Mouse (Mus musculus): ENCODE measurements around the gene Mycn.

Mycn gene

DNA sequence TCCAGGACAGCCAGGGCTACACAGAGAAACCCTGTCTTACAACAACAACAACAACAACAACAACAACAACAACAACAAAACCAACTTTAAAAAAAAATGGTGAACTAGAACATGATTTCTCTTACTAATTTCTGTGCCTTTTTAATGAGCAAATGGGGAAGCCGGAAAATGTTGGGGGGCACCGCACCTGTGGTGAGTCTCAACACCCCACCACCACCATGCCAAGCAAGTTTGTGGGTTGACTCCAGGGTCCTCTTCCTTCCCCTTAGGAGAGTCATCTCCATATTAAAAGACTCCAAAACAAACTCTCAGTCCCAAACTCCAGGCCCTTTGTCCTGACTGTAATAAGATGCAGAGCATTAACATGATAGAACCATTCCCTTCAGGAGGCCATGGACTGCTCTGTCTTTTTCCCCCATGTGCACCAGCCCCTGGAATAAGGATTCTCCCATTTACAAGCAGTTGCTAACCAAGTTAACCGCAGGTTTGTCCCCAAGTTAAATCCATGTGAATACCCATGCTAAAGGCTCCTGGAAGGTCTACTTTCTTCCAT, 14.7 kb downstream of the Mycn start:
- DNase-seq (ENCODE audit: low spot score in 2 of 2), result no peak

DNA sequence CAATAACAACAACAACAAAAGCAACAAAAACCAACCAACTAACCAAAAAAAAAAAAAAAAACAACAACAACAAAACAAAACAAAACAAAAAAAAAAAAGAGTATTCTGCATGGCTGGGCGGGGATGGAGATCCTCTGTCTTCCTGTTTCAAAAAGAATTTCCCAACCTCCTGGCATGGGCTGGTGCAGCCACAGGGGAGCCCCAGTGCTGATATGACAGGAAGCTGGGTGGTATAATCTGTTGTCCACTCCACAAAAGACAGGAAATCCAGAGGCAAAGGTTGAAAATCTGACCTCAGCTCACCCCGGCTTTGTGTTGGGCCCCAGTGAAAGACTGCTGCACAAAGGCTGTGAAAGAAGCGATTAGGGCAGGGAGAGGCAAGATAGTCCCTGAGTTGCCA, 17.3 kb downstream of the Mycn start:
- DNase-seq (ENCODE audit: low spot score in 2 of 2), result no peak

DNA sequence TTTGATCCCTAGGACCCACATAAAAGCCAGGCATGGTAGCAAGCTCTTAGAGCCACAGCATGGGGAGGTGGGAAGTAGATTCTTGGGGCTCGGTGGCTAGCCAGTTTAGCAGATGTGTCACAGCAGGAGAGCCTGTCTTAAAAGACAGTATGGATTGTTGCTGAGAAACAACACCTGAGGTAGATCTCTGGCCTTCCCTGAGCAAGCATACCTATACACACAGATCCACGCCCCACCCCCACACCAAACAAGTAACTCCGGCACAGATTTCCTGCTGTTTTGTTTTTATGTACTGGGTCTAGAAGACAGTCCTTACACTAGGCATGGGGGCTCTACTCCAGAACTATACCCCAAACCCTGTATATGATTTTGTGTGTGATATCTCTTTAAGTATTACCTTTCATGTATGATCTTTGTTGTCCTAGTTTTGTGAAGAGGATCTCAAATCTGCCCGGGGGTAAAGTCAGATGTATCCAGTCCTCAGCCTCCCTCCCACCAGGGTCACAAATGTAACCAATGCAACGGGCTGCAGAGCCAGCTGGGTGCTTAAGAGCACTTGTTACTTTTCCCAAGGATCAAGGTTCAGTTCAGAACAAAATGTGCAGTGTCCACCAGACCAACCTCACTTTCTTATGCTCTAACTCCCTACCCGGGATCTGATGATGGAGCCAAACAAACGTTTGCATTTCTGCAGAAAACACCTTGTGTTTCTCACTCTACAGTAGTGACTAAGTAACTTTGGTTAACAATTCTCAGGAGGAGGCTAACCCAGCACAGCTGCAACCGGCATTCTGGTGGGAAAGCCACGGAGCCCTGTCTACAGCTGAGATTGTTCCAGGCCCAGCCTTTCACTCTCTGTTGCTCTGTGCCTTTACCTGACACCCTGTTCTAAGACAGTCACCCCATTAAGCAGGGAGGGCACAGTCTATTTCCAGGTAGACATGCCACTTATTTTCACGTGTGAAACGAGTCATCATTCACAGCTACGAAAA, 21.3 kb downstream of the Mycn start:
- DNase-seq (ENCODE audit: low spot score in 2 of 2), result no peak

DNA sequence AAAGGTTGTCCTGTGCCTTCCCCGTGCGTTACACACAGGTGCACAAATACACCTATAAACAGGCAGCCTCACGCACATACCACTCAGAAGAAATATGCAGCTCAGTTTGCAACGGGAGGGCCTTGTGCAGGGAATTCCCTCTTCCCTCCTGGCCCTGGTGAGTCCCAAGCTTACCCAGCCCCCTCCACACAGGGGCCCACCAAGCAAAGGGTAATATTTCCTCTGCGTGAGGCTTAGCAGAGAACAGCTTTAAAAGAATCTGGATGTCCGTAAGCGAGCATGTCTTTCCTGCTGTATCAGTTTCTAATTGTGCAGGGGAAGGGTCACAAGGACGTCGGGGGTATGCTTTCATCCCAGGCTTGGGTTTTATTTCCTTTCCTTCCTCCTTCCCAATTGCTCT, 25.4 kb downstream of the Mycn start:
- no peak for DNase-seq (ENCODE audit: low spot score in 2 of 2)

DNA sequence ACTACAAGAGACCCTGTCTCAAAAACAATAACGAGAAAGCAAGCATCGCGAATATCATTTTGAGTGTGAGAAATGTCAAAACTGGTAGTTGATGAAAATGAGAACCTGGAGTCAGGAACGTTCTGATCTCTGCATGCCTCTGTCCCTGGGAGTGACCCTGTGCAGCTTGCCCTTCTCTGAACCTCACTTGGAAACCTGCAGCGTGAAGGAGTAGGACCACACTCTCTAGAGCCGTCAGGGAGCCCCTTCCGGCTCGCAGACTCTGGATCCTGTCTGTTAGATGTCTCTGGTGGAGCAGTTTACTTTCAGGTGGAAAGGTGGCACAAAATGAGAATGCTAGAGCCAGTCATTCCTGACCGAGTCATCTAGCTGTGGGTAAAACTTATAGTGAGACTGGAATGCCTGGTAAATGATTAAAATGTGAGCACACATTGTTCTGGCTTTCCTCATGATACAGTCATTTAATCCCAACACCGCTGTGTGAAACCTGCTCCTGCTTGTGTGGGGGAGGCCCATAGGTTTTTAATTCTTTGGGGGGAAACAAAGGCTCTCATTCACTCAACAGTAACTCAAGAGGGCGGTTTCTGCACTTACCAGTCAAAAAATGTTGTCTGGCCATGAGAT, 31.2 kb downstream of the Mycn start:
- no peak for DNase-seq (ENCODE audit: low spot score in 2 of 2)

DNA sequence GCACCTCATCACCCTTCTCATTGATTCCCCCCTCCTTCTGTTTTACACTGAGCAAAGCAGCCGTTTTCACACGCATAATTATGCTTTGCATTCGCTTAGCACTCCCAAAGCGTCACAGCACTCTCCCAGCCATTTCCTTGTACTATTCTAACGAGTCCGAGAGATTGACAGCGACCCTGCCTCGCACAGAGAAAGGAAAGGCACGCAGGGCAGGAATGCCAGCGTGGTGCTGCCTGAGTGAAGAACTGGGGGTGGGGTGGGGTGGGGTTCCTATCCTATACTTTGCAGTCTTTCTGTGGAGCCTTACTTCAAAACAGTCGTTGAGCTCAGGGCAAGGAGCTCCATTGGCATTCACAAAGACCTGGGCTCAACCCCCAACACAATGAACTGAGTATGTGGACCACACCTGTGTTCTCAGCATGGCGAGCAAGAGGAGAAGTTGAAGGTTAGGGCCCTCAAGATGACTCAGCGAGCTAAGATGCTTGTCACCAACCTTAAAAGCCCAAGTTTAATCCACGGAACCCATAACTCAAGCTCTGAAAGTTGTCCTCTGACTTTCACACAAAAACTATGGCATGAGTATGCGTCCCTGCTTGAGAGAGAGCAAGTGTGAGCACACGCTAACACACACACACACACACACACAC, 32.0 kb downstream of the Mycn start:
- no peak for DNase-seq (ENCODE audit: low spot score in 2 of 2)

DNA sequence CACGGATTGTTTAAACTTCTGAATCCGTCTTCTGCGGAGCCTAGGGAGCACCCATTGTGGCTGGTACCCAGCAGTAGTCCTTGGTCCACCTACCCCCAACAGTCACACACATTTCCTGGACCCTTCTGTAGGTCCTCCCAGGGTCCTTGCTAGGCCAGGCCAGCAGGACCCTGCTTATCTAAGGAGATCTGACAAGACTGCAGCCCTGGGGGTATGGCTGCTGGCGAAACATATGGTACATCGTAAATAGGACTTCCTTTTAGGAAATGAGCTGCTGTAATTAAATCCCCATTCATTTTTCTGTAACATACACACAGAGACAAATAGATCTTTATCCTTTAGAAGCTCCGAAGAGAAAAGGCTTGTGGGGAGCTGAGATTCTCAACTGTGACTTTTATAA, 34.9 kb downstream of the Mycn start:
- DNase-seq (ENCODE audit: low spot score in 2 of 2), result no peak

DNA sequence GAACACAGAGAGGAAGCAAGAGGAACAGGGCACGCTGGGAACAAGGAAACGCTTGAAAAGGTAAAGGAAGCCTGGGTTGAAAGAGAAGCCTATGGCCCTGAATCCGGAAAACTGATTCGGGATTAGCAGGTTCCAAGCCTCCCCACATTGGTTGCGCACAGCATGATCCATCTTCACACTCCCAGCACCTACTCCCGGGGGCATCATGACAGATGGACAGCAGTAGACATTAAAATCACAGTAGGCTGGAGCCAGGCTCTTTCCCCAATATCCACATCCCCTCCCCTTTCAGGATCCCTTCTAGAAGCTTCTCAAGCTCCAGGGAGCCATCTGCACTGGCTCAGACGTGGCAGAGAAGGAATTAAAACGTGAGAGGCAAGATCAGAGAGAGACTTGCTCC, 35.4 kb downstream of the Mycn start:
- DNase-seq (ENCODE audit: low spot score in 2 of 2), result no peak

DNA sequence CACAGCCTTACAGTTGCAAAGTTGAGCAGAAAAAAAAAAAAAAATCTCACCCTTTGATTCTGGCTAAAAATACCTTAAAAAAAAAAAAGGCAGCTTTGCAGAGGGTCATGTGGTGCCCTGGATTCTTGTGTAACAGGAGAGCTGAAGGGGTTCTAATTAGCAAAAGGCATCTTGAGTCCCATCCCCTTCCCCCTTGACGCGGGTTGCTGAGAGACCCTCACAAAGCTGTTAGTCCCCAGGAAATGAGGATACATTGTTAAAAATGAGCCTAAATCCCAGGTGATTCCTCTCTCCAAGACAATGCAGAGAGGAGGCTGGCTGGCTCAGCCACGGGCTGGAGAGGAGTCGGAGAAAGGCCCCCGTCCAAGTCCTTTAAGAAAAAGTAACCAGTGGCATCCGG, 36.6 kb downstream of the Mycn start:
- DNase-seq (ENCODE audit: low spot score in 2 of 2), result no peak

DNA sequence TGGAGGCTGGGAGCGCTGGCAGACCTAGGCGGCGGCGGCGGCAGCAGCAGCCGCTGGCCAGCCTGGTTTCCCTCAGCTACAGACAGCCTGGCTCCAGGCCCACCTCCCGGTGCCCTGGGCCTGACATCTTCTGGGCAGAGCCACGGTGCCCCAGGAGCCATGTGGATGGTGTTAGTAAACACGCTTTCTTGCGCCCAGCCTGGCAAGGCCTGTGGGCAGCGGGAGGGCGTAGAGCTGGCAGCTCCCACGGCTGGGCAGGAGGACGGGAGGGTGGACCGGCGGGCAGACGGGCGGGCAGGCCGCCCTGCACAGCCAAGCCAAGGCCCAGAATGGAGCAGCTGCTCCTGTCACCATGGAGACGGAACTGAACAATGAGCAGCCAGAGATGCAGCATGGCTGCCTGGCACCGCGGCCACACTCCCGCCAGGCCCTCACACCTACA, 37.2 kb downstream of the Mycn start:
- DNase-seq (ENCODE audit: low spot score in 2 of 2), result no peak

DNA sequence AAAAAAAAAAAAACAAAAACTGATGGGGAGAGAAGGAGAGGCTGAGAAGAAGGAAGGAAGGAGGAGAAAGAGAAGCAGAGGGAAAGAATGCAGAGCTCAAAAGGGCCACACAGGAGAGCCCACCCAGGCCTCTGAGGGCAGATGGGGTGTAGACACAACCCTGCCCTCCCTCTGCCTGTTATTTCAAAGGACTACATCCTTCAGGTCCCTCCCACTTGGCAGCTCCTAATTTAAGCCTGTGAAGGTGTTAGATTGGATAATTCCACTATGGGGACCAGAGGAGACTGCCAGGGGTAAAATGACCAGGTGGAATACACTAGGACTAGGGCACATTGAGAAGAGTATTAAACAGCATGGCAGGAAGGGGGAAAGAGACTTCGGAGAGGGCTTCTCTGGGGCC, 37.6 kb downstream of the Mycn start:
- DNase-seq (ENCODE audit: low spot score in 2 of 2), result no peak

DNA sequence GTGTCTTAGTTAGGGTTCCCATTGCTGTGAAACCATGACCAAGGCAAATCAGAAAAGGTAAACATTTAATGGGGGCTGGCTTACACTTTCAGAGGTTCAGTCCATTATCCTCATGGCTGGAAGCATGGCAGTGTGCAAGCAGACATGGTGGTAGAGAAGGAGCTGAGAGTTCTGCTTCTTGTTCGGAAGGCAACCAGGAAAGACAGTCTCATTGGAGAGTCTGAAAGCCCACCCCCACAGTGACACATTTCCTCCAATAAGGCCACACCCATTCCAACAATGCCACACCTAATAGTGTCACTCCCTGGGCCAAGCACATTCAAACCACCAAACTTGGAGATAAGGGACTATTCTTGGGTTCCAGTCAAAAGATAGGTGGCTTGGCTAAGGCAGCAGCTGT, 39.3 kb downstream of the Mycn start:
- DNase-seq (ENCODE audit: low spot score in 2 of 2), result no peak

DNA sequence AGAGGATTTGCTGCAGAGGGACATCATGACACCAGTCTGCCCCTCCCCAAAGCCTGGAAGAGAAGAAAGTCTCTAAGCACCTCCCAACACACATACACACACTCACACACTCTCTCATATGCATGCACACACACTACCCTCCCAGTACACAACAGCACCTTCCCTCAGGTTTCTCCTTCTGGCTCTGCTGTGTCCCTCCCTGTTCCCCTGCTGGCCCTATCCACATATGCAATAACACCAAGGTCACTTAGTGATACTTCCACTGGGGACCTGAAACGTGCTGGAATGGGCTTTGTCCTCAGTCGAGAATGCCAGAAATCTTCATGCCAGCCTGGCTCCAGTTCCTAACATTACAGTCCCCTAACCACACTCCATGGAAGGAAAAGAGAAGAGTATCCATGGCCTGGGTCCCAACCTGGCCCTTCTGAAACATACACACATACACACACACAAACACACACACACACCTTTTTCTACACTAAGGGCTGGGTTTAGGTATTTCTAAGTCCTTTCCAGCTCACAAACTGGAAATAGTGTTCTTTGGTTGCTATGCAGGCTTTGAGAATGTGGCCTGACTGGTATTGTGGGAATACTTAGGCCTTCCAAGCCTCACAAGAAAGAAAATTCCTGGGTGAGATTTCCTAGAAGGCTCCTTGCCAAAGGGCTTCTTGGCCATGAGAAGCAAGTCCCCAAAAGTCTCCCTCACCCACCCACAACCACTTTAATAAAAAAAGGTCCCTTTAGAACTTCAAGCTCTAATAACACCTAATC, 43.2 kb downstream of the Mycn start:
- DNase-seq (ENCODE audit: low spot score in 2 of 2), result no peak

DNA sequence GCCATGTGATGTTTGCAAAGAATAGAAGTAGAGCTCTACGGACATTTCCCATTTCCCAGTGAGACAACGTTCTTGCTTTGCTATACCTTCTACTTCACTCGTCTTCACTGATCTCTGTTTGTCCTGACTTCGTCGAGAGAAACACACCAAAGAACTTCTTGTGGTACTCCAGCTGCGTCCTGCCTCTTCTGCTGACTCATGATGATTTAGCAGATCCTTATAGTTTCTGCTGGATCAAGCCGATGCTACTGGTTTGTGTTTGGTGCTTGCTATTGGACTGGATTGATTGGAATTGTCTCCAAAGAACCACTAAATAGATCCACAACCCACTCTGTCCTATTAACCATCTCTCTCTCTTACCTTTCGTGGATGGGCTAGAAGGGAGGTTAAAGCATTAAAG, 47.7 kb downstream of the Mycn start:
- DNase-seq (ENCODE audit: low spot score in 2 of 2), result no peak

DNA sequence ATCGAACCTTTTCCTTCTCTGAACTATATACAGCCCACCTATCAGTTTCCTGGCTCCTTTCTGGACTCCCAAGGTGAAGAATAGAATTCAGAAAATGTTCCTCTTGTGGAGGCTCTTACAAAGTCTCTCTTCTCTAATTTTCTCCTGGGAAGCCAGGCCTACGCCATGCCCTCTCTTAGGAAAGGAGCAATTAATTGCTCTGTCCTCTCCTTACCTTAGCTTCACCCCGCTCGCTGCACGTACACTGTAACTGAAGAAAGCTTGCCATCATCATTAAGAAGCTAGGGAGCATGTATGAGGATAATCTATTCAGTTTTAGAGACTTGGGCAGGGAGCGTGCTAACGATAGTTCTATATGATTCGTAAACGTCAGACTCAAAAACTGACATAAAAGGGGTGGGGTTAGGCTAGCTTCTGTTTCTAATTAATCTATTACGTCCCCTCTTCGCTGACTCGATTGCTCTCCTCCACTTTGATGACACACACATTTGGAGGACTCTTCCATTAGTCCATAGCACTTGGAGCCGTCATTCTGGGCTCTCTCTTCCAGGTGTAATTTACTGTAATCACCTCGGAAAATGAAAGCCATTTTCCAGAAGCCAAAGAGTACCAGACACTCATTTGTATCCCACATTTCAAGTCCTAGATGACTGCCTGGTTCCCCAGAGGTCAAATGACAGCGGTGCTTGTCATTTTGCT, 55.4 kb downstream of the Mycn start:
- no peak for DNase-seq (ENCODE audit: low spot score in 2 of 2)
